Mouse (Mus musculus) heart, embryonic 11.5 days (tissue): ENCODE measurements around the gene Alad. TPM values are rescaled to one million over a fixed set of nuclear protein-coding genes. Genes with fewer than 3 reads are reported as not detected.
A peak's percentile ranks its signal among the peaks of the same experiment; 100 is the strongest.

Experiments used
- ATAC-seq: fragments of 200-750 bp; cut with Nextera tagmentation; replicated peaks from 2 replicates; pipeline ENCODE4 v1.8.0; 2017; ENCODE audit warnings: moderate library complexity; ENCODE audit not compliant: insufficient number of reproducible peaks, low FRiP score, low TSS enrichment
- H3K27ac ChIP-seq: fragments of 300-500 bp; sonication (generic); 2 replicates; pipeline ENCODE4 v1.5.1; 2014; ENCODE audit warnings: mild to moderate bottlenecking, low read depth, low read length
- H3K27me3 ChIP-seq: fragments of 300-500 bp; sonication (generic); 2 replicates; pipeline ENCODE4 v1.6.1; 2014; ENCODE audit warnings: mild to moderate bottlenecking, low read length, mixed read lengths; ENCODE audit not compliant: control insufficient read depth, insufficient read depth
- H3K36me3 ChIP-seq: fragments of 300-500 bp; sonication (generic); 2 replicates; pipeline ENCODE4 v1.6.1; 2014; ENCODE audit warnings: mild to moderate bottlenecking, low read length, moderate library complexity, mixed read lengths; ENCODE audit not compliant: control insufficient read depth, insufficient read depth
- H3K4me1 ChIP-seq: fragments of 300-500 bp; sonication (generic); 2 replicates; pipeline ENCODE4 v1.6.1; 2014; ENCODE audit warnings: low read length; ENCODE audit not compliant: control insufficient read depth, insufficient read depth
- H3K4me2 ChIP-seq: fragments of 300-500 bp; sonication (generic); 2 replicates; pipeline ENCODE4 v1.6.1; 2014; ENCODE audit warnings: mild to moderate bottlenecking, moderate library complexity
- H3K4me3 ChIP-seq: fragments of 300-500 bp; sonication (generic); 2 replicates; pipeline ENCODE4 v1.5.1; 2014; ENCODE audit warnings: low read depth, low read length
- H3K9ac ChIP-seq: fragments of 300-500 bp; sonication (generic); 2 replicates; pipeline ENCODE4 v1.6.1; 2014; ENCODE audit warnings: mild to moderate bottlenecking, low read depth, low read length, moderate library complexity
- H3K9me3 ChIP-seq: fragments of 300-500 bp; sonication (generic); replicated peaks from 2 replicates; pipeline ENCODE4 v1.6.1; 2016; ENCODE audit warnings: low read length; ENCODE audit not compliant: control insufficient read depth
- WGBS: fragments of 180-500 bp; shearing (Covaris S2); extraction: QIAGEN DNeasy Blood & Tissue Kit; methylation state at CpG from one replicate; pipeline ENCODE4 v1.1.7; 2014; ENCODE audit not compliant: insufficient replicate concordance; 5-methylcytosine and 5-hydroxymethylcytosine counted together
- polyA plus RNA-seq: library from polyadenylated mRNA; unstranded; fragments of >200 nt; fragmentation: Nextera tagmentation; extraction: Ambion mirVana; gene quantifications from 2 replicates; pipeline ENCODE4 v1.2.1, GENCODE M21; 2014

Gene Alad
- polyA plus RNA-seq, 1 experiment from 2014 or later = 140 TPM

GRCm38 (mm10) chr4:62557436-62557835, 37.7 kb upstream of the Alad start:
- no peak overlapping the region for H3K4me2 ChIP-seq
- peaks cover 11% of the 10 kb centered on the region for H3K27me3 ChIP-seq
- WGBS = 52% methylated on average over 3 of the region's 3 CpGs
- no peaks in the 10 kb centered on the region for H3K9me3 ChIP-seq
- no peaks in the 10 kb centered on the region for H3K36me3 ChIP-seq
- no peak for ATAC-seq
- H3K27ac ChIP-seq = no peak overlapping the region
- no peak overlapping the region for H3K9ac ChIP-seq
- peaks cover 9% of the 10 kb centered on the region; the same call in 1 of the 2 replicates for H3K4me1 ChIP-seq
- no peak overlapping the region for H3K4me3 ChIP-seq

GRCm38 (mm10) chr4:62551966-62552365, 32.2 kb upstream of the Alad start:
- no peak overlapping the region for H3K4me2 ChIP-seq
- H3K9me3 ChIP-seq = no peaks in the 10 kb centered on the region
- H3K36me3 ChIP-seq = no peaks in the 10 kb centered on the region
- no peak overlapping the region for H3K9ac ChIP-seq
- no peaks in the 10 kb centered on the region for H3K27me3 ChIP-seq
- WGBS = 81% methylated on average over 7 of the region's 7 CpGs
- no peak overlapping the region for H3K27ac ChIP-seq
- no peak for ATAC-seq
- H3K4me1 ChIP-seq = peaks cover 3% of the 10 kb centered on the region; the same call in 1 of the 2 replicates
- no peak overlapping the region for H3K4me3 ChIP-seq

GRCm38 (mm10) chr4:62544801-62545200, 25.1 kb upstream of the Alad start:
- Histone ChIP-seq H3K4me1 (no peaks in the 10 kb centered on the region), H3K27me3 (no peaks in the 10 kb centered on the region), H3K4me2 (no peak overlapping the region), H3K9ac (no peak overlapping the region), H3K36me3 (no peaks in the 10 kb centered on the region), H3K4me3 (no peak overlapping the region), H3K27ac (no peak overlapping the region), H3K9me3 (no peaks in the 10 kb centered on the region)
- ATAC-seq = no peak

- Histone ChIP-seq H3K27ac (no peak overlapping the region), H3K4me2 (no peak overlapping the region), H3K9ac (no peak overlapping the region), H3K4me1 (no peaks in the 10 kb centered on the region), H3K9me3 (no peaks in the 10 kb centered on the region), H3K27me3 (no peaks in the 10 kb centered on the region), H3K36me3 (no peaks in the 10 kb centered on the region), H3K4me3 (no peak overlapping the region)
- 78% methylated on average over 6 of the region's 6 CpGs for WGBS
- ATAC-seq = no peak
Observed at GRCm38 (mm10) chr4:62543782-62544181, 24.1 kb upstream of the Alad start.

GRCm38 (mm10) chr4:62541802-62542201, 22.1 kb upstream of the Alad start:
- 72% methylated on average over 3 of the region's 3 CpGs for WGBS
- Histone ChIP-seq H3K4me3 (no peak overlapping the region), H3K9ac (no peak overlapping the region), H3K4me2 (no peak overlapping the region), H3K27me3 (no peaks in the 10 kb centered on the region), H3K9me3 (no peaks in the 10 kb centered on the region), H3K36me3 (no peaks in the 10 kb centered on the region), H3K27ac (no peak overlapping the region), H3K4me1 (no peaks in the 10 kb centered on the region)
- no peak for ATAC-seq

- 58% methylated on average over 6 of the region's 6 CpGs for WGBS
- H3K4me2 ChIP-seq = no peak overlapping the region
- peaks cover 3% of the 10 kb centered on the region; the same call in 1 of the 2 replicates for H3K4me1 ChIP-seq
- no peaks in the 10 kb centered on the region for H3K27me3 ChIP-seq
- H3K9me3 ChIP-seq = no peaks in the 10 kb centered on the region
- no peak overlapping the region for H3K4me3 ChIP-seq
- no peak overlapping the region for H3K27ac ChIP-seq
- no peak overlapping the region for H3K9ac ChIP-seq
- no peaks in the 10 kb centered on the region for H3K36me3 ChIP-seq
- no peak for ATAC-seq
Observed at GRCm38 (mm10) chr4:62533729-62534128, 14.0 kb upstream of the Alad start.

- Histone ChIP-seq H3K4me3 (no peak overlapping the region), H3K9ac (no peak overlapping the region), H3K27me3 (no peaks in the 10 kb centered on the region), H3K4me1 (peaks cover 11% of the 10 kb centered on the region), H3K4me2 (no peak overlapping the region), H3K9me3 (no peaks in the 10 kb centered on the region), H3K27ac (no peak overlapping the region), H3K36me3 (no peaks in the 10 kb centered on the region)
- no peak for ATAC-seq
- WGBS = 83% methylated on average over 4 of the region's 4 CpGs
Observed at GRCm38 (mm10) chr4:62527655-62528054, 7.9 kb upstream of the Alad start.

GRCm38 (mm10) chr4:62526256-62526655, 6.5 kb upstream of the Alad start:
- Histone ChIP-seq H3K9ac (no peak overlapping the region), H3K4me1 (peaks cover 11% of the 10 kb centered on the region), H3K4me3 (no peak overlapping the region), H3K36me3 (no peaks in the 10 kb centered on the region), H3K9me3 (no peaks in the 10 kb centered on the region), H3K27me3 (no peaks in the 10 kb centered on the region), H3K27ac (no peak overlapping the region), H3K4me2 (no peak overlapping the region)
- 58% methylated on average over 2 of the region's 2 CpGs for WGBS
- ATAC-seq = no peak

- H3K4me3 ChIP-seq = peak overlapping the region; percentile 67
- H3K9ac ChIP-seq = peak overlapping the region; percentile 94; the same call in 1 of the 2 replicates
- peak overlapping the region; percentile 93 for H3K4me2 ChIP-seq
- no peaks in the 10 kb centered on the region for H3K36me3 ChIP-seq
- no peak for ATAC-seq
- H3K27ac ChIP-seq = no peak overlapping the region
- WGBS = 2% methylated on average over 10 of the region's 10 CpGs
- peaks cover 8% of the 10 kb centered on the region for H3K4me1 ChIP-seq
- H3K27me3 ChIP-seq = no peaks in the 10 kb centered on the region
- H3K9me3 ChIP-seq = no peaks in the 10 kb centered on the region
Observed at GRCm38 (mm10) chr4:62525489-62525811, 5.7 kb upstream of the Alad start.
